Mouse (Mus musculus) liver, postnatal 0 days (tissue): ENCODE results near the gene Nfkb2. TPM values are rescaled to one million over a fixed set of nuclear protein-coding genes. Genes with fewer than 3 reads are reported as not detected.

Experiments
- ATAC-seq: fragments of 200-750 bp; cut with Nextera tagmentation; 2 replicates; pipeline ENCODE4 v1.8.0; 2017; ENCODE audit warnings: mild to moderate bottlenecking, moderate library complexity
- DNase-seq: peaks from one replicate; pipeline ENCODE4 v3.0.0-alpha.2; 2016
- H3K27ac ChIP-seq: fragments of 300-500 bp; sonication (generic); 2 replicates; pipeline ENCODE4 v1.5.1; 2014; ENCODE audit warnings: antibody characterized with exemption, moderate library complexity, mild to moderate bottlenecking, low read depth
- H3K27me3 ChIP-seq: fragments of 300-500 bp; sonication (generic); 2 replicates; pipeline ENCODE4 v1.6.1; 2014; ENCODE audit warnings: low read length, control low read depth, mixed read lengths; ENCODE audit not compliant: insufficient read depth
- H3K36me3 ChIP-seq: fragments of 300-500 bp; sonication (generic); replicated peaks from 2 replicates; pipeline ENCODE4 v1.6.1; 2014; ENCODE audit warnings: mild to moderate bottlenecking, control low read depth, low read length, moderate library complexity, mixed read lengths; ENCODE audit not compliant: insufficient read depth
- H3K4me1 ChIP-seq: fragments of 300-500 bp; sonication (generic); 2 replicates; pipeline ENCODE4 v1.6.1; 2014; ENCODE audit warnings: antibody characterized with exemption, mild to moderate bottlenecking, control low read depth; ENCODE audit not compliant: insufficient read depth
- H3K4me2 ChIP-seq: fragments of 300-500 bp; sonication (generic); 2 replicates; pipeline ENCODE4 v1.6.1; 2014; ENCODE audit warnings: low read depth, mild to moderate bottlenecking, low read length, moderate library complexity, mixed read lengths
- H3K4me3 ChIP-seq: fragments of 300-500 bp; sonication (generic); 2 replicates; pipeline ENCODE4 v1.5.1; 2014; ENCODE audit warnings: low read depth, low read length
- H3K9ac ChIP-seq: fragments of 300-500 bp; sonication (generic); replicated peaks from 2 replicates; pipeline ENCODE4 v1.6.1; 2014; ENCODE audit warnings: mild to moderate bottlenecking, moderate library complexity
- H3K9me3 ChIP-seq: fragments of 300-500 bp; sonication (generic); 2 replicates; pipeline ENCODE4 v1.6.1; 2016; ENCODE audit warnings: mild to moderate bottlenecking, control low read depth, low read length, mixed read lengths
- CTCF ChIP-seq: sonication (generic); IDR thresholded peaks from 2 replicates; pipeline ENCODE4 v1.5.1; 2016; ENCODE audit warnings: antibody characterized with exemption, low read depth
- EP300 ChIP-seq: IDR thresholded peaks from 2 replicates; pipeline ENCODE4 v1.6.1; 2016; ENCODE audit warnings: antibody characterized with exemption, low read depth, mild to moderate bottlenecking
- WGBS: fragments of 180-500 bp; shearing (Covaris S2); extraction: QIAGEN DNeasy Blood & Tissue Kit; methylation state at CpG from one replicate; pipeline ENCODE4 v1.1.7; 2014; ENCODE audit not compliant: insufficient replicate concordance; 5-methylcytosine and 5-hydroxymethylcytosine counted together
- polyA plus RNA-seq: library from polyadenylated mRNA; unstranded; fragments of >200 nt; fragmentation: Nextera tagmentation; extraction: Ambion mirVana; gene quantifications from 2 replicates; pipeline ENCODE4 v1.2.1, GENCODE M21; 2015

Nfkb2 gene
- polyA plus RNA-seq, 1 experiment from 2014 or later = 3.5 TPM

DNA sequence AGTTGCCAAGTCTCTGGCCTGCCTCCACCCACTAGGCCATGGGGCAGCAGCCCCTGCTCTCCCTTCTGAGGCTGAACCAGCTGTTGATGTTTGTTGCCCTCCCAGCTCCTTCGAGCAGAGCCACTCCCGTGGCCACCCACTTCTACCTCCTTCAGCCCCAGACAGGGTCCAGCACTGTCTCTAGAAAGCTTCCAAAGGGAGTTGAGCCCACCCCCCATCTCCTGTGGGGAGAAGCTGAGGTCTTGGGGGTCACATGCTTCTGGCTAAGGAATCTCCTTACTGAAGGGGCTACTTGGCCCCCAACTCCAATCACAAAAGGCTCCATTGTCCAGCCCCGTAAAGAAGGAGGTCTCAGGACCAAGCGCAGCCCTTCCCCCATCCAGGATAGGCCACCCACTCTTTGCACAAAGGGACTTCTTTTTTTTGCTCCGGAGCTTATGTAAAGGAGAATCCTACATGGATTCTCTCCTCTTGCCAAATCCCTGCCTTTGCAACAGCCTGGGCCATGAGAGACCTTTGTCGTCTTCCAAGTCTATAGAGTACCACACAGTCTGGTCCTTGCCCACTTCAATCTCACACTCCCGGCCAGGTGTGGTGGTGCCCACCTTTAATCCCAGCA is 28.7 kb downstream of the Nfkb2 start:
- no peak overlapping the region for H3K4me2 ChIP-seq
- TF ChIP-seq CTCF = no peak
- TF ChIP-seq EP300 = no peak
- H3K36me3 ChIP-seq = peaks cover 15% of the 10 kb centered on the region
- H3K9ac ChIP-seq = no peak overlapping the region
- H3K4me1 ChIP-seq = peaks cover 28% of the 10 kb centered on the region
- no peak for ATAC-seq
- DNase-seq = no peak
- no peaks in the 10 kb centered on the region for H3K9me3 ChIP-seq
- no peak overlapping the region for H3K27ac ChIP-seq
- WGBS = 71% methylated on average over 7 of the region's 7 CpGs
- no peaks in the 10 kb centered on the region for H3K27me3 ChIP-seq
- H3K4me3 ChIP-seq = no peak overlapping the region

DNA sequence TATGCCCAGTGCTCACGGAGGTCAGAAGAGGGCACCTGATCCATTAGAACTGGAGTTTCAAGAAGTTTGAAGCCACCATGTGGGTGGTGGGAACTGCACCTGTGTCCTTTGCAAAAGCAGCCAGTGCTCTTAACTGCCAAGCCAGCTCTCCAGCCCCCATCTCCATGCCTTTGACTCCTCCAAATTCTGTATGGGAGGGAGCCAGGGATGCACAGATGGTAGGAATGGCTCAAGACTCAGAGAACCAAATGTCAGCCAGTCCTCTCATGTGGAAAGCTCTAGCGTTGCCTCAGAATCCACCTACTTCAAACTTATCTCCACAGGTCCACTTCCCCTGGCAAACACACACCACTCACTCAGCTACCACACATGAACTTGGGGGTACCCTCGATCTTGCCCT is 29.8 kb downstream of the Nfkb2 start:
- ATAC-seq = no peak

DNA sequence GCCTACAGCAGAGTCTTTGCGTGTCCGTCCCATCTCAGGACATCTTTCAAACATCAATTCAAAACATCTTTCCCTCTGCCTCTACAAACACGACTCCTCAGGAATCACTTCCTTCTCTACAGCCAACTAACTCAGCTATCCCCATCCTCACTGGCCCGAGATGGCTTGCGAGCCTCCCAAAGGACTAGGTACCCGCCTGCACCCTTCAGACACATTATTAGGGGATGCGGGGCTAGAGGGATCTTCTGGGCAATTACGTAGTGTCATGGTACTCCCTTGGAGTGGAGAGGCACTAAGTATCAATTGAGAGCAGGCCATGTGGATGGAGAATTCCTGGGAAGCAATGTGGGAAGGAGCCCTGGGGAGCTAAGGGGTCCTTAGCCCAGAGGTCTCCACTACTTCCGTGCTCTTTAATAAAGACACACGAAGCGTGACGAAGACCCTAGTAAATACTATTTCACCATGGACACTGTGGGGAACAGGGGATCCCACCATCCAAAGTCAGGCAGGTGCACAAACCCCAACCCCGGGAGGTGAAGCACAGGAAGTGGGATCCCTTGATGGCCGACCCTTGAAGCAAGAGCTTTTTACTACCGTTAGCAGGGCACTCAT is 33.7 kb downstream of the Nfkb2 start:
- Histone ChIP-seq H3K4me1 (peaks cover 32% of the 10 kb centered on the region), H3K9ac (peak overlapping the region; percentile 81), H3K9me3 (no peaks in the 10 kb centered on the region), H3K4me2 (peak overlapping the region; percentile 94), H3K27ac (peak overlapping the region; percentile 48; the same call in 1 of the 2 replicates), H3K4me3 (peak overlapping the region; percentile 79), H3K36me3 (no peaks in the 10 kb centered on the region), H3K27me3 (no peaks in the 10 kb centered on the region)
- 37% methylated on average over 15 of the region's 15 CpGs for WGBS
- TF ChIP-seq CTCF (no peak), EP300 (no peak)
- ATAC-seq = no peak
- DNase-seq = no peak

More for the DNA sequence above, 29.8 kb downstream of the Nfkb2 start:
- Histone ChIP-seq H3K9me3 (no peaks in the 10 kb centered on the region), H3K4me1 (peaks cover 25% of the 10 kb centered on the region), H3K27ac (no peak overlapping the region), H3K4me2 (no peak overlapping the region), H3K4me3 (no peak overlapping the region), H3K9ac (no peak overlapping the region), H3K36me3 (peaks cover 15% of the 10 kb centered on the region), H3K27me3 (no peaks in the 10 kb centered on the region)
- TF ChIP-seq EP300 (no peak), CTCF (no peak)
- DNase-seq = no peak
- WGBS = 78% methylated on average over 3 of the region's 3 CpGs

DNA sequence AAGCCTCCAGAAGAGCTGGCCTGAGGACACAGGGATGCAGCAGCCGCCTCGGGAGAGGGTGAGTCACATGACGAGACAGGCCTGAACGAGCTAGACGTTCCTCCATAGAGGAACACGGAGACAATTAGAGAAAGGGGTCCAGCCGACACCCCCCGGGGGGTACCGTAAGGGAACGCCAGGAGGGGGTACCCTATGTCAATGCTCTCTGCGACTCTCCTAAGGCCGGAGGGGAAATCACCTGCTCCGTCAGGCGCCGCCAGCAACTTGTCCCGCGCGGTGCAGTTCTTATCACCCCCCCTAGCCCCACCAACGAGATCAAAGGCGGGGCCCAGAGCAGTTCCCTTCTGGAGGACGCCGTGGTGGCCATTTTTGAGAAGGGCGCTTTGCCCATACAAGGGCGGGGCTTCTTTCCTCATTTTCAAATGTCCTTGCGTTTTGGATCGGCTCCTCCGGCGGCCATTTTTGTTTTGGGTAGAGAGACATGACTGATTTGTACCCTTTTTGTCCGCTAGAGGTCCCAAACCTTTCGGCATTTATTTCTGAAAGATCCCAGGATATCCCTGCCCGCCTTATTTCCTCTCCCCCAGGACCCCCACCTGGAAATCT is 34.3 kb downstream of the Nfkb2 start, which contains the start of gene Cuedc2:
Cuedc2 (minus strand) TSS at position 372 of the 606 bp plus-strand sequence.
- 0% methylated on average over 31 of the region's 31 CpGs for WGBS
- Histone ChIP-seq H3K4me2 (peak within 1 kb of the TSS; percentile 94), H3K9ac (peak within 1 kb of the TSS; percentile 81), H3K4me3 (peak within 1 kb of the TSS; percentile 79), H3K36me3 (no peaks in the 10 kb centered on the region), H3K27me3 (no peaks in the 10 kb centered on the region), H3K4me1 (peaks cover 38% of the 10 kb centered on the region), H3K27ac (peak within 1 kb of the TSS; percentile 96), H3K9me3 (no peaks in the 10 kb centered on the region)
- ATAC-seq (peak; percentile 91), DNase-seq (peak; percentile 97)
- TF ChIP-seq EP300 = peak; percentile 74; the same call in 1 of the 2 replicates
- TF ChIP-seq CTCF = peak; percentile 75

DNA sequence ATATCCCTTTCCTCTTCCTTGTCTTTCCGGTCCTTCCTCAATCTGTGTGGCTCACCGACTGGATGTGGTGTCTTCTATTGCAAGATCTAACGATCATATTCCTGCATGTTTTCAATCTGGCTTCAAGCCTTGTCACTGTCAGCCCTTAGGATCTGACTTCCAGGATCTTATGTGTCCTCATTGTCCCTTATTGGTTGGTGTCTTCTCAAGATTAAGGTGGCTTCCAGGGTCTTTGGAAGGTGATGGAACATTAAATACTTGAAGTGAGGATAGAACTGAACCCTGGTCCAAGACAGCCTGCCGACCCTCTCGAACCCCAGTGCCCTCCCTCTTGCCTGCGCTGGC is 34.8 kb downstream of the Nfkb2 start:
- no peaks in the 10 kb centered on the region for H3K9me3 ChIP-seq

DNA sequence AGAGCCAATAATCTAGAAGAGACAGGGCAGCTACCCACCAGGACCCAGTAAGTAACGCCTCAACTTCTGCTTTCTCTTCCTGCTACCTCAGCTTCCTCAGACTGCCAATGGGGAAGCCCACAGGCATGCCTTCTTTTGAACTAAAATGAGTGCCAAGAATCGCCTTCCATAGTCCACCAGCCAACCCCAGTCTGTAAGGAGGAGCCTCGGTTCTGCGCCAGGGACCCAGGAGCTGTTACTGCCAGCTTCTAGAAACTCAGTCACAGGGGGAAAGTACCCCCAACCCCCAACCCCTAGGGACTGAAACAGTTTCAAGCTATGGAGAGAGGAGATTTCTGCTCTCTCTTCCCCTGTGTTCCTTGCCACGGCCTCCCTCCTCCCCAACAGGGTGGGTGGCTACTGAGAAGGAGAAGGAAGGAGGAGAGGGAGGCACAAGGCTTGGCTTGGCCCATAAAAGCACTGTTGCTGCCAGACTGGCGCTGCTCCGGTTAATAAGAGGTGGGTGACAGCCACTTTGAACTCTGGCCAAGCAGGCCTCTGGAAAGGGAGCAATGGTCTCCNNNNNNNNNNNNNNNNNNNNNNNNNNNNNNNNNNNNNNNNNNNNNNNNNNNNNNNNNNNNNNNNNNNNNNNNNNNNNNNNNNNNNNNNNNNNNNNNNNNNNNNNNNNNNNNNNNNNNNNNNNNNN is 35.3 kb downstream of the Nfkb2 start:
- H3K9ac ChIP-seq = peak overlapping the region; percentile 41
- ATAC-seq (peak; percentile 38), DNase-seq (peak; percentile 61)
- peak overlapping the region; percentile 96 for H3K27ac ChIP-seq
- 36% methylated on average over 7 of the region's 7 CpGs for WGBS
- H3K27me3 ChIP-seq = no peaks in the 10 kb centered on the region
- no peaks in the 10 kb centered on the region for H3K36me3 ChIP-seq
- H3K4me1 ChIP-seq = peaks cover 43% of the 10 kb centered on the region
- TF ChIP-seq EP300 (no peak), CTCF (no peak)
- peak overlapping the region; percentile 94 for H3K4me2 ChIP-seq
- peak overlapping the region; percentile 79 for H3K4me3 ChIP-seq
- H3K9me3 ChIP-seq = no peaks in the 10 kb centered on the region

More for the DNA sequence above, 34.8 kb downstream of the Nfkb2 start:
- no peaks in the 10 kb centered on the region for H3K36me3 ChIP-seq
- H3K27ac ChIP-seq = peak overlapping the region; percentile 96
- DNase-seq (no peak), ATAC-seq (peak; percentile 17)
- peak overlapping the region; percentile 79 for H3K4me3 ChIP-seq
- H3K27me3 ChIP-seq = no peaks in the 10 kb centered on the region
- H3K4me1 ChIP-seq = peaks cover 40% of the 10 kb centered on the region
- 21% methylated on average over 6 of the region's 6 CpGs for WGBS
- TF ChIP-seq EP300 (no peak), CTCF (no peak)
- H3K9ac ChIP-seq = peak overlapping the region; percentile 12; the same call in 1 of the 2 replicates
- peak overlapping the region; percentile 94 for H3K4me2 ChIP-seq
